Mouse (Mus musculus): Measurements from ENCODE around the gene Galntl5. TPM values are rescaled to one million over a fixed set of nuclear protein-coding genes. Genes with fewer than 3 reads are reported as not detected.

The Galntl5 gene
- total and polyA plus RNA-seq, 2 experiments from 2014 or later: not detected

DNA sequence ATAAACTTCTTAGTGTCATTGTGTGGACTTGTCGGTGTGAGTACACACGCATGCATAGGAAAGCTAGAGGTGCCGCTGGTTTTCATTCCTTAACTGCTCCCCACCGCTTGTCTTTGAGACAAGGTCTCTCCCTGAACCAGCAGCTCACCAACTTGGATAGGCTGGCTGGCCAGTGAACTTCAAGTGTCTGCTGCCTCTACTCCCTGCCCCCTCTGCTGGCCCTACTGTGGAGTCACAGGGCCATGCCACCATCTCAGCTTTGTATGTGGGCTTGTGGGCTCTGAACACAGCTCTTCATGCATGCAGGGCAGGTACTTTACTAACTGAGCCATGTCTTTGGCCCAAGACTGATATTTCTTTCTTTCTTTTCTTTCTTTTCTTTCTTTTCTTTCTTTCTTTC, 2.0 kb upstream of the Galntl5 start:
- H3K27ac ChIP-seq (ENCODE audit: low read depth): no peak overlapping the region
- TF ChIP-seq CTCF (IDR thresholded peaks at IDR 0.05; ENCODE audit: low read depth) (no peak), EP300 (IDR thresholded peaks at IDR 0.05; ENCODE audit: low read depth) (no peak)
- H3K9me3 ChIP-seq (replicated peaks; ENCODE audit: control insufficient read depth, low read length): 0 out of 2 replicates have a peak, but pooled peaks cover 4% of the 10 kb centered on the region
- H3K4me2 ChIP-seq (ENCODE audit: low read depth, low read length): no peak overlapping the region
- no peaks in the 10 kb centered on the region for H3K36me3 ChIP-seq (replicated peaks; ENCODE audit: control insufficient read depth, insufficient read depth, low read length)
- H3K27me3 ChIP-seq (ENCODE audit: control insufficient read depth, insufficient read depth, low read length): no peaks in the 10 kb centered on the region
- H3K4me1 ChIP-seq (ENCODE audit: control insufficient read depth, insufficient read depth): no peaks in the 10 kb centered on the region
- no peak for DNase-seq (ENCODE audit: low spot score)
- WGBS: 96% methylated on average over 4 of the region's 4 CpGs
- H3K4me3 ChIP-seq (ENCODE audit: low read depth, low read length): no peak overlapping the region
- H3K9ac ChIP-seq (replicated peaks; ENCODE audit: low read depth, low read length): no peak overlapping the region
- ATAC-seq (ENCODE audit: insufficient read depth, low read depth): no peak

GRCm38 (mm10) chr5:25179936-25180488, 1.2 kb upstream of the Galntl5 start:
- no peaks in the 10 kb centered on the region for H3K27me3 ChIP-seq (ENCODE audit: control insufficient read depth, insufficient read depth, low read length)
- no peak for DNase-seq (ENCODE audit: low spot score)
- no peak for ATAC-seq (ENCODE audit: insufficient read depth, low read depth)

GRCm38 (mm10) chr5:25183595-25183994, 2.3 kb downstream of the Galntl5 start:
- 87% methylated on average over 4 of the region's 4 CpGs for WGBS
- TF ChIP-seq CTCF (IDR thresholded peaks at IDR 0.05; ENCODE audit: low read depth) (no peak), EP300 (IDR thresholded peaks at IDR 0.05; ENCODE audit: low read depth) (no peak)
- H3K27ac ChIP-seq (ENCODE audit: low read depth): no peak overlapping the region
- no peaks in the 10 kb centered on the region for H3K27me3 ChIP-seq (ENCODE audit: control insufficient read depth, insufficient read depth, low read length)
- DNase-seq (ENCODE audit: low spot score): no peak
- no peaks in the 10 kb centered on the region for H3K4me1 ChIP-seq (ENCODE audit: control insufficient read depth, insufficient read depth)
- H3K9ac ChIP-seq (replicated peaks; ENCODE audit: low read depth, low read length): no peak overlapping the region
- H3K4me2 ChIP-seq (ENCODE audit: low read depth, low read length): no peak overlapping the region
- no peak for ATAC-seq (ENCODE audit: insufficient read depth, low read depth)
- no peak overlapping the region for H3K4me3 ChIP-seq (ENCODE audit: low read depth, low read length)
- H3K9me3 ChIP-seq (replicated peaks; ENCODE audit: control insufficient read depth, low read length): no peaks in the 10 kb centered on the region
- no peaks in the 10 kb centered on the region for H3K36me3 ChIP-seq (replicated peaks; ENCODE audit: control insufficient read depth, insufficient read depth, low read length)

More at GRCm38 (mm10) chr5:25179936-25180488, 1.2 kb upstream of the Galntl5 start:
- Histone ChIP-seq H3K9ac (replicated peaks; ENCODE audit: low read depth, low read length) (no peak overlapping the region), H3K4me3 (ENCODE audit: low read depth, low read length) (no peak overlapping the region), H3K36me3 (replicated peaks; ENCODE audit: control insufficient read depth, insufficient read depth, low read length) (no peaks in the 10 kb centered on the region), H3K4me1 (ENCODE audit: control insufficient read depth, insufficient read depth) (no peaks in the 10 kb centered on the region), H3K27ac (ENCODE audit: low read depth) (no peak overlapping the region), H3K4me2 (ENCODE audit: low read depth, low read length) (no peak overlapping the region), H3K9me3 (replicated peaks; ENCODE audit: control insufficient read depth, low read length) (0 out of 2 replicates have a peak, but pooled peaks cover 2% of the 10 kb centered on the region)
- WGBS: 92% methylated on average over 3 of the region's 3 CpGs
- TF ChIP-seq EP300 (IDR thresholded peaks at IDR 0.05; ENCODE audit: low read depth) (no peak), CTCF (IDR thresholded peaks at IDR 0.05; ENCODE audit: low read depth) (no peak)

GRCm38 (mm10) chr5:25184594-25184993, 3.3 kb downstream of the Galntl5 start:
- Histone ChIP-seq H3K27me3 (ENCODE audit: control insufficient read depth, insufficient read depth, low read length) (no peaks in the 10 kb centered on the region), H3K36me3 (replicated peaks; ENCODE audit: control insufficient read depth, insufficient read depth, low read length) (no peaks in the 10 kb centered on the region), H3K27ac (ENCODE audit: low read depth) (no peak overlapping the region), H3K4me1 (ENCODE audit: control insufficient read depth, insufficient read depth) (no peaks in the 10 kb centered on the region), H3K4me2 (ENCODE audit: low read depth, low read length) (no peak overlapping the region), H3K9me3 (replicated peaks; ENCODE audit: control insufficient read depth, low read length) (no peaks in the 10 kb centered on the region), H3K9ac (replicated peaks; ENCODE audit: low read depth, low read length) (no peak overlapping the region), H3K4me3 (ENCODE audit: low read depth, low read length) (no peak overlapping the region)
- ATAC-seq (ENCODE audit: insufficient read depth, low read depth) (no peak), DNase-seq (ENCODE audit: low spot score) (peak; percentile 9)
- no peak for TF ChIP-seq CTCF (IDR thresholded peaks at IDR 0.05; ENCODE audit: low read depth)
- 16% methylated on average over 2 of the region's 2 CpGs for WGBS

DNA sequence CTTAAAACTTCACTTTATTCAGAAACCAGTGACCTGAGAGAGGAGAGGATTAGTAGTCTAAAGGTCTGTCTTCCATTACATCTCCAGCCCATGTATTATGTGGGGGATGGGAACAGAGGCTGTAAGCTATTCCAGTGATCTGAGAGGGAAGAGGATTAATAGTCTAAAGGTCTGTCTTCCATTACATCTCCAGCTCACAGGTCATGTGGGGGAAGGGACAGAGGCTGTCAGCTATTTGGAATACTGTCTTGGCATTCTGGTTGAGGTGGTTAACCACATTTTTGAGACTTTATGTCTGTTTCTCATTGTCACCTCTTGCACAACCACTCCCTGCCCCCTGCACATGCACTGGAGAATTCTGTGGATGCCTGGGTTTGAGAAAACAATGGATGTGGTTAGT, 6.5 kb downstream of the Galntl5 start:
- DNase-seq (ENCODE audit: low spot score) (no peak), ATAC-seq (ENCODE audit: insufficient read depth, low read depth) (no peak)
- Histone ChIP-seq H3K9me3 (replicated peaks; ENCODE audit: control insufficient read depth, low read length) (no peaks in the 10 kb centered on the region), H3K36me3 (replicated peaks; ENCODE audit: control insufficient read depth, insufficient read depth, low read length) (no peaks in the 10 kb centered on the region), H3K4me2 (ENCODE audit: low read depth, low read length) (no peak overlapping the region), H3K27ac (ENCODE audit: low read depth) (no peak overlapping the region), H3K9ac (replicated peaks; ENCODE audit: low read depth, low read length) (no peak overlapping the region), H3K27me3 (ENCODE audit: control insufficient read depth, insufficient read depth, low read length) (no peaks in the 10 kb centered on the region), H3K4me3 (ENCODE audit: low read depth, low read length) (no peak overlapping the region), H3K4me1 (ENCODE audit: control insufficient read depth, insufficient read depth) (no peaks in the 10 kb centered on the region)
- no peak for TF ChIP-seq CTCF (IDR thresholded peaks at IDR 0.05; ENCODE audit: low read depth)
- no peak for TF ChIP-seq EP300 (IDR thresholded peaks at IDR 0.05; ENCODE audit: low read depth)

- 32% methylated on average over 1 of the region's 1 CpGs for WGBS
- Histone ChIP-seq H3K4me2 (ENCODE audit: low read depth, low read length) (no peak overlapping the region), H3K27ac (ENCODE audit: low read depth) (no peak overlapping the region), H3K9ac (replicated peaks; ENCODE audit: low read depth, low read length) (no peak overlapping the region), H3K27me3 (ENCODE audit: control insufficient read depth, insufficient read depth, low read length) (no peaks in the 10 kb centered on the region), H3K4me1 (ENCODE audit: control insufficient read depth, insufficient read depth) (no peaks in the 10 kb centered on the region), H3K9me3 (replicated peaks; ENCODE audit: control insufficient read depth, low read length) (no peaks in the 10 kb centered on the region), H3K4me3 (ENCODE audit: low read depth, low read length) (no peak overlapping the region), H3K36me3 (replicated peaks; ENCODE audit: control insufficient read depth, insufficient read depth, low read length) (no peaks in the 10 kb centered on the region)
- ATAC-seq (ENCODE audit: insufficient read depth, low read depth) (0 out of 2 replicates have a peak, but pooled peaks have one; percentile 39), DNase-seq (ENCODE audit: low spot score) (no peak)
- peak; percentile 78 for TF ChIP-seq CTCF (IDR thresholded peaks at IDR 0.05; ENCODE audit: low read depth)
- TF ChIP-seq EP300 (IDR thresholded peaks at IDR 0.05; ENCODE audit: low read depth): no peak
These were observed 7.5 kb downstream of the Galntl5 start for GRCm38 (mm10) chr5:25188802-25189201.

All from heart, postnatal 0 days (tissue).